Mouse (Mus musculus) liver, embryonic 14 days (tissue): ENCODE results near the gene Apobec2. TPM values are rescaled to one million over a fixed set of nuclear protein-coding genes. Genes with fewer than 3 reads are reported as not detected.

Experiments used
- polyA plus RNA-seq: library from polyadenylated mRNA; depleted of rRNA; stranded (reverse); fragments of >200 nt; gene quantifications from 2 replicates; pipeline ENCODE4 v1.2.3, GENCODE M21; 2012; rRNA removed

Apobec2 gene
- polyA plus RNA-seq, result 0.22 and 1.00 TPM in 2 replicates

GRCm38 (mm10) chr17:48432158-48432980 lies at the start of gene Apobec2:
Gene Apobec2, minus strand, starts transcription at chr17:48432930.

GRCm38 (mm10) chr17:48454688-48455087 lies 22.0 kb upstream of the Apobec2 start, which contains the start of gene Unc5cl:
Gene Unc5cl, plus strand, starts transcription at chr17:48454901.

GRCm38 (mm10) chr17:48451353-48451675 lies 18.6 kb upstream of the Apobec2 start, which contains the start of gene Tspo2:
Gene Tspo2, minus strand, starts transcription at chr17:48451522.

GRCm38 (mm10) chr17:48409380-48410298 lies 23.1 kb downstream of the Apobec2 start, which contains the start of the genes Nfya and Oard1:
Gene Nfya, minus strand, starts transcription at chr17:48409906.
Gene Oard1, plus strand, starts transcription at chr17:48410014.

Other genes with a start within 250 kb of the Apobec2 start
- gene Trem1, start 200.2 kb downstream of the Apobec2 start, polyA plus RNA-seq, result 0.40 and 0.50 TPM in 2 replicates
- 1.5 and 2.4 TPM in 2 replicates for gene Trem3, start 185.2 kb downstream of the Apobec2 start, polyA plus RNA-seq
- 3.8 and 5.1 TPM in 2 replicates for gene Treml4, start 168.6 kb downstream of the Apobec2 start, polyA plus RNA-seq
- gene Treml2, start 133.4 kb downstream of the Apobec2 start, polyA plus RNA-seq, result 10.0 and 11.8 TPM in 2 replicates
- gene B430306N03Rik, start 116.8 kb downstream of the Apobec2 start, polyA plus RNA-seq, result 1.7 and 2.1 TPM in 2 replicates
- gene Trem2, start 86.5 kb downstream of the Apobec2 start, polyA plus RNA-seq, result 2.4 and 3.3 TPM in 2 replicates
- gene Treml1, start 73.0 kb downstream of the Apobec2 start, polyA plus RNA-seq, result 16.0 and 16.5 TPM in 2 replicates
- gene Nfya, start 23.0 kb downstream of the Apobec2 start, polyA plus RNA-seq, result 29.1 and 32.4 TPM in 2 replicates
- gene Oard1, start 22.9 kb downstream of the Apobec2 start, polyA plus RNA-seq, result 30.8 and 34.0 TPM in 2 replicates
- 159 and 194 TPM in 2 replicates for gene Tspo2, start 18.6 kb upstream of the Apobec2 start, polyA plus RNA-seq
- gene Unc5cl, start 22.0 kb upstream of the Apobec2 start, polyA plus RNA-seq, result 3.9 and 4.6 TPM in 2 replicates